Mouse (Mus musculus): ENCODE results near the gene Thap4. TPM values are rescaled to one million over a fixed set of nuclear protein-coding genes. Genes with fewer than 3 reads are reported as not detected.

The Thap4 gene
- 10 to 100 TPM; 42.0 to 44.4 TPM for total RNA-seq (2021)
- long read RNA-seq, experiment 1, full-length matches to known transcripts, result 18 of 23 reads
- long read RNA-seq, experiment 1, partial matches to known transcripts, result 5 of 23 reads
- long read RNA-seq, experiment 1, other reads (novel, unspliced or antisense), result 0 of 23 reads
- long read RNA-seq, experiment 2, full-length matches to known transcripts, result 18 of 24 reads
- long read RNA-seq, experiment 2, partial matches to known transcripts, result 4 of 24 reads
- long read RNA-seq, experiment 2, other reads (novel, unspliced or antisense), result 2 of 24 reads

DNA sequence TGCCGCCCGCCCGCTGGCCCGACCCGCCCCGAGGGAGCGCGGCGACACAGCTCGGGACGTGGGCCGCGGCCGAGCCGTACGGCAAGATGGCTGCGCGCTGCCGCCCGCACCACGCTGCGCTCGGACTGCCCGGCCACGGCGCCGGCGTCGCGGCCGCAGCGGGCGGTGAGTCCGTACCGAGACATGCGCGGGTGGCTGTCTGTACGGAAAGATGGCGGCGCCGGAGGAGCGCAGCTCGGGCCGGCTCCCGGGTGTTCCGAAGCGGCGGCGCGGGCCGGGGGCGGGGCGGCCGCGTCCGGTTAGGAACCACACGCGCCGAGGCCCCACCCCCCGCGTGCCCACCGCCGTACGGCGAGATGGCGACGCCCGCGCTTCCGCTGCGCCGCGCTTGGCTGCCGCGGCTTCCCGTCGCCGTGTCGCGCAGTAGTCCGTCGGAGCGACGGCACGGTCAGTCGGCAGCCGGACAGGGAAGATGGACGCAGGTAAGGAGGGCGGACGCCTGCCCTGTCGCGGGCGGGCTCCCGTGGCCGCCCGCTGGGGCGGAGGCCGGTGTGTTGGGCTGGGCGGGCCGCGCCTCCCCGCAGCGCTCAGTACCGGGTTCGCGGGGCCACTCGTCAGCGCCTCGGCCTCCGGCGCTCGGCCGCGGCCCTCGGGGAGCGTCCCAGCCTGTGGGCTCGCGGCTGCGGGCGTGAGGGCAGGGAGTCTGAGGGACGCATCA is at the start of gene Thap4:
Thap4 (minus strand) TSS at position 292 of the 718 bp plus-strand sequence.
- Histone ChIP-seq H3K27ac (peak within 1 kb of the TSS; percentile 77), H3K4me3 (peak within 1 kb of the TSS; percentile 99)
- peak; percentile 95 to 97 for DNase-seq (ENCODE audit: extremely low spot score in 1 of 2, low spot score in 2 of 2)
- intact Hi-C loops (cut with DNase I), result loop anchor here (1.0 to 2.0 kb wide), 3 partner anchors 48 to 276 kb away; partner anchors contain the start of genes Hdlbp and Ing5
- TF ChIP-seq CTCF (IDR thresholded peaks at IDR 0.05), result no peak

DNA sequence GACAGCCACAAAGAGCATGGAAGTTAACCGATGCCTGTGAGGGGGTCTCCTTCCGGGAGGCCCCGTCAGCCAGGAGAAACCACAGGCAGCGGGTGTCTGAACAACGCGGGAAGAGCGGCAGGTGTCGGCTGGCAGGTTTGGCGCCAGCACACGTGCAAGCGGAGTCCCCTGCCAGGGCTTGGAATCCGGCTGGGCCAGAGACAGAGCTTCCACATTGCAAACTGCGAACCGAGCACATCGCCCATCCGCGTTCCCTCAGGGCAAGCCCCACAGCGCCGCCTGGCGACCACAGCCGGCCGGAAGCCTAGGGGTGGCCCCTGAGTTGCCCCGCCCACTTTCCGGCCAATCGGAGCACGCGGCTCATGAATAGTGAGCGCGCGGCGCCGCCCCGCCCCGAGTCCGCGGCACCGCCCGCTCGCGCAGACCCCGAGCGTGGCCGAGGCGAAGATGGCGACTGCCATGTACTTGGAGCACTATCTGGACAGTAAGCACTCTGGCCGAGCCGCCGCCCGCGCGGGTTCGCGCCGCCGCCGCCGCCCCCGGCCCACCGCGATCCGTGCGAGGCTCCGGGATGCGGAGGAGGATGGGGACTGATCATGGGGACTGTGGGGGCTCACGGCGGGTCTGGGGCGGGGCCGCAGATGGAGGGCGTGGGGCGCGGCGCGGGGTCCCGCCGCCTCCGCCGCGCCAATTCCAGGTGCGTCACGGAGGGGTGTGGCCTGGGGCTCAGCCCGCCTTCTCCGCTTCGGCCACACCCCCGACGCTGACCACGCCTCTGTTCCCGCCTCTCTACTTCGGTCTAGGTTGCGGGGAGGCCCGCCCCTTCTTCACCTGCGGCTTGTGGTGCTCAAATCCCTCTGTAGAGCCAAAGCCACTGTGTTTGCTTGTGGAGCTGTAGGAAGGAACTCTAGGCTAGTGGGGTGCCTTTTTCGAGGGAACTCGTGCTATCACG is 49.2 kb upstream of the Thap4 start, which contains the start of gene Ing5:
Ing5 (plus strand) TSS at position 410 of the 952 bp plus-strand sequence.
- Histone ChIP-seq H3K27ac (peak within 1 kb of the TSS; percentile 94), H3K4me3 (peak within 1 kb of the TSS; percentile 57)
- peak; percentile 99 for TF ChIP-seq CTCF (IDR thresholded peaks at IDR 0.05)
- DNase-seq (ENCODE audit: extremely low spot score in 1 of 2, low spot score in 2 of 2), result peak; percentile 100
- intact Hi-C loops (cut with DNase I), result loop anchor here (2.0 to 5.0 kb wide), 3 partner anchors 49 to 292 kb away; partner anchors contain the start of genes Farp2 and Thap4

- no peak overlapping the region for H3K4me3 ChIP-seq
- H3K27ac ChIP-seq, result no peak overlapping the region
- DNase-seq (ENCODE audit: extremely low spot score in 1 of 2, low spot score in 2 of 2), result no peak
- intact Hi-C loops (cut with DNase I), result loop anchor here (2.0 to 5.0 kb wide), 3 partner anchors 48 to 290 kb away; partner anchors contain the start of genes Farp2 and Thap4
- TF ChIP-seq CTCF (IDR thresholded peaks at IDR 0.05), result no peak
Observed at GRCm38 (mm10) chr1:93802771-93803170, 48.1 kb upstream of the Thap4 start.

DNA sequence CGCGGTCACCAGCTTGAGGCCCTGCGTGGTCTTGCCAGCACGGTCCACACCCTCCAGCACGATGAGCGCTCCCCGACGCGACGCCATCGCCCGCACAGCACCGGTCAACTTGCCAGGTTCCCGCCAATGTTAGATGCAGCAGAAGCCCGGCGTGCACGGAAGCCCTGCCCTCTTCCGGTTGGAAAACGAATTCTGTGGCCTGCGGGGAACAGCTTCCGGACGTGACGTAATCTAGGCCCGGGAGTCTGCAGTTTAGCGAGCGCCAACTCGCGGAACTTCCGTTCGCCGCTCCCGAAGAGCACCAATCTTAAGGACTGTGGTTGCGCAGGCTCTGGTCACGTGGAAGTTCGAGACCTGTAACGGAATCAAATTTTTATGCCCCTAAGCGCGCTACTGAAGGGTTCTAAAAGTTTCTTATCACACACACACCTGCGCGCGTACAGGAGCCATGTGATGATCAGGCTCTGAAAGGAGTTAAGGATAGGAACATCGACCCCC is 47.1 kb upstream of the Thap4 start, which contains the start of gene Dtymk:
Dtymk (minus strand) TSS at position 194 of the 498 bp plus-strand sequence.
- intact Hi-C loops (cut with DNase I), result loop anchor here (2.0 to 5.0 kb wide), 3 partner anchors 47 to 289 kb away; partner anchors contain the start of genes Farp2 and Thap4
- peak within 1 kb of the TSS; percentile 83 for H3K27ac ChIP-seq
- H3K4me3 ChIP-seq, result peak within 1 kb of the TSS; percentile 92
- peak; percentile 58 for TF ChIP-seq CTCF (IDR thresholded peaks at IDR 0.05)
- DNase-seq (ENCODE audit: extremely low spot score in 1 of 2, low spot score in 2 of 2), result peak; percentile 90 to 93

GRCm38 (mm10) chr1:93800670-93801503 is 46.2 kb upstream of the Thap4 start:
- peak overlapping the region; percentile 75; the same call in 1 of the 2 replicates for H3K27ac ChIP-seq
- DNase-seq (ENCODE audit: extremely low spot score in 1 of 2, low spot score in 2 of 2), result no peak
- TF ChIP-seq CTCF (IDR thresholded peaks at IDR 0.05), result no peak

DNA sequence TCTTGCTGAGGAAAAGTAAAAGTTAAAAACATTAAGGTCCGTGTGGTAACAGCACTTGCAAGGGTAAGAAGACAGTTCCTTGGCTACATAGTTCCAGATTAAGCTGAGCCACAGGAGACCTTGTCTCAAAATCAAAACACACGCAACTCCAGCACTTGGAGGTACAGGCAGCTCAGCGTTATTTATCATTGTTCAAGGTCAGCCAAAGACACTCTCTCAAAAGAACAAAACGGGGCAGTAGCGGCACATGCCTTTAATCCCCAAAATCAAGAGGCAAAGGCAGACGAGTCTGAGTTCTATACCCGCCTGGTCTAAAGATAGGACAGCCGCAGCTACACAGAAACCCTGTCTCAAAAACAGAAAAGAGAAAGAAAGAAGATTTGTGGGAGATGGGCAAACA is 41.2 kb upstream of the Thap4 start:
- no peak for TF ChIP-seq CTCF (IDR thresholded peaks at IDR 0.05)

More at GRCm38 (mm10) chr1:93800670-93801503, 46.2 kb upstream of the Thap4 start:
- intact Hi-C loops (cut with DNase I), result loop anchor here (5.0 kb wide), 1 partner anchor 289 kb away; the partner anchor contains the start of gene Farp2
- peak overlapping the region; percentile 92 for H3K4me3 ChIP-seq

GRCm38 (mm10) chr1:93794526-93794925 is 39.9 kb upstream of the Thap4 start:
- TF ChIP-seq CTCF (IDR thresholded peaks at IDR 0.05), result no peak
- no peak for DNase-seq (ENCODE audit: extremely low spot score in 1 of 2, low spot score in 2 of 2)
- H3K27ac ChIP-seq, result no peak overlapping the region
- intact Hi-C loops (cut with DNase I), result no loop called here
- H3K4me3 ChIP-seq, result no peak overlapping the region

More for the DNA sequence above, 41.2 kb upstream of the Thap4 start:
- intact Hi-C loops (cut with DNase I), result no loop called here
- DNase-seq (ENCODE audit: extremely low spot score in 1 of 2, low spot score in 2 of 2), result no peak
- Histone ChIP-seq H3K27ac (no peak overlapping the region), H3K4me3 (no peak overlapping the region)

GRCm38 (mm10) chr1:93786912-93787311 is 32.2 kb upstream of the Thap4 start:
- H3K4me3 ChIP-seq, result no peak overlapping the region
- no peak for DNase-seq (ENCODE audit: extremely low spot score in 1 of 2, low spot score in 2 of 2)
- intact Hi-C loops (cut with DNase I), result no loop called here
- H3K27ac ChIP-seq, result no peak overlapping the region
- TF ChIP-seq CTCF (IDR thresholded peaks at IDR 0.05), result no peak

DNA sequence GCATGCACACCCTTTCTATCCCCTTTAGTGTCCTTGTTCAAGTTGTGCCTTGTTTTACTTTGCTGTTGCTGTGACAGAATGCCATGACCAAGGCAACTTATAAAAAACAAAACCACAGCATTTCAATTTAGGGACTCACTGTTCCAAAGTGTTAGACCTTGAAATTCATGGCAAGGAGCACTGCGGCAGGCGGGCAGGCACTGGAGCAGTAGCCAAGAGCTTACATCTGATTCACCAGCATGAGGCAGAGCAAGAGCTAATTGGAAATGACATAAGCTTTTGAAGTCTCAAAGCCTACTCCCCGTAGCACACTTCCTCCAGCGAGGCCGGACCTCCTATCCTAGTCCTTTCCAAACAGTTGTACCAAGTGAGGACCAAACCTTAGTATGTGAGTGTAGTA is 22.0 kb upstream of the Thap4 start:
- intact Hi-C loops (cut with DNase I), result no loop called here
- no peak for DNase-seq (ENCODE audit: extremely low spot score in 1 of 2, low spot score in 2 of 2)
- TF ChIP-seq CTCF (IDR thresholded peaks at IDR 0.05), result no peak
- no peak overlapping the region for H3K4me3 ChIP-seq
- no peak overlapping the region for H3K27ac ChIP-seq

DNA sequence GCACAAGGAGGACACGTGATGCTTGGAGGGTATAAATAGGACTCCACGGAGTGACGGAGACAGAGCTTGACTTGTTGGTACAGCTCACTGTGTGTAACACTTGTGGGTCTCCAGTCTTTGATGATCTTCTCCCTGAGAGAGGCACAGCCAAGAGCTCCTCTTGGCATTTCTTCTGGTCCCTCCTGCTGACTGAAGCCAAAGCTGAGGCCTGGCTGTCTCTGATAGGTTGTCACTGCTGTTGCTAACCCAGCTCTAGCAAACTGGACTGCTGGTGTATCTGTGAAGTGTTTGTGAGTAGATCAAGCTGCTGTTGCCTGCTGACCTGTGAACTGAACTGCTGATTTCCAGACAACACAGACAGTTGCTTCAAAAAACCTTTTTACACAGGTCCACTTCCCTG is 15.2 kb upstream of the Thap4 start:
- intact Hi-C loops (cut with DNase I), result no loop called here
- Histone ChIP-seq H3K27ac (no peak overlapping the region), H3K4me3 (no peak overlapping the region)
- DNase-seq (ENCODE audit: extremely low spot score in 1 of 2, low spot score in 2 of 2), result no peak
- no peak for TF ChIP-seq CTCF (IDR thresholded peaks at IDR 0.05)

Measured in left cerebral cortex, adult 2 months (tissue).